Mouse (Mus musculus) lung, embryonic 15.5 days (tissue): ENCODE results near the gene Hoxd3. TPM values are rescaled to one million over a fixed set of nuclear protein-coding genes. Genes with fewer than 3 reads are reported as not detected.

Experiments used
- ATAC-seq: fragments of 200-750 bp; cut with Nextera tagmentation; 2 replicates; pipeline ENCODE4 v1.8.0; 2017; ENCODE audit warnings: moderate number of reproducible peaks, borderline replicate concordance; ENCODE audit not compliant: low FRiP score, low TSS enrichment; ENCODE audit errors: extremely low read depth
- H3K27ac ChIP-seq: fragments of 300-500 bp; sonication (generic); 2 replicates; pipeline ENCODE4 v1.5.1; 2015; ENCODE audit warnings: moderate library complexity, mild to moderate bottlenecking, inconsistent platforms
- H3K27me3 ChIP-seq: fragments of 300-500 bp; sonication (generic); 2 replicates; pipeline ENCODE4 v1.6.1; 2015; ENCODE audit warnings: inconsistent platforms
- H3K36me3 ChIP-seq: fragments of 300-500 bp; sonication (generic); 2 replicates; pipeline ENCODE4 v1.6.1; 2015; ENCODE audit warnings: inconsistent platforms
- H3K4me1 ChIP-seq: fragments of 300-500 bp; sonication (generic); 2 replicates; pipeline ENCODE4 v1.6.1; 2015; ENCODE audit warnings: inconsistent platforms
- H3K4me2 ChIP-seq: fragments of 300-500 bp; sonication (generic); 2 replicates; pipeline ENCODE4 v1.6.1; 2015; ENCODE audit warnings: inconsistent platforms, mild to moderate bottlenecking, moderate library complexity
- H3K4me3 ChIP-seq: fragments of 300-500 bp; sonication (generic); 2 replicates; pipeline ENCODE4 v1.5.1; 2015; ENCODE audit warnings: mild to moderate bottlenecking, inconsistent platforms
- H3K9ac ChIP-seq: fragments of 300-500 bp; sonication (generic); 2 replicates; pipeline ENCODE4 v1.6.1; 2015; ENCODE audit warnings: inconsistent platforms
- H3K9me3 ChIP-seq: fragments of 300-500 bp; sonication (generic); 2 replicates; pipeline ENCODE4 v1.6.1; 2016; ENCODE audit warnings: inconsistent platforms
- WGBS: fragments of 180-500 bp; shearing (Covaris S2); methylation state at CpG from one replicate; pipeline ENCODE4 v1.1.7; 2015; 5-methylcytosine and 5-hydroxymethylcytosine counted together
- polyA plus RNA-seq: library from polyadenylated mRNA; unstranded; fragments of >200 nt; fragmentation: Nextera tagmentation; extraction: Ambion mirVana; gene quantifications from 2 replicates; pipeline ENCODE4 v1.2.1, GENCODE M21; 2015

The Hoxd3 gene
- polyA plus RNA-seq, 1 experiment from 2014 or later, result 0.67 TPM

DNA sequence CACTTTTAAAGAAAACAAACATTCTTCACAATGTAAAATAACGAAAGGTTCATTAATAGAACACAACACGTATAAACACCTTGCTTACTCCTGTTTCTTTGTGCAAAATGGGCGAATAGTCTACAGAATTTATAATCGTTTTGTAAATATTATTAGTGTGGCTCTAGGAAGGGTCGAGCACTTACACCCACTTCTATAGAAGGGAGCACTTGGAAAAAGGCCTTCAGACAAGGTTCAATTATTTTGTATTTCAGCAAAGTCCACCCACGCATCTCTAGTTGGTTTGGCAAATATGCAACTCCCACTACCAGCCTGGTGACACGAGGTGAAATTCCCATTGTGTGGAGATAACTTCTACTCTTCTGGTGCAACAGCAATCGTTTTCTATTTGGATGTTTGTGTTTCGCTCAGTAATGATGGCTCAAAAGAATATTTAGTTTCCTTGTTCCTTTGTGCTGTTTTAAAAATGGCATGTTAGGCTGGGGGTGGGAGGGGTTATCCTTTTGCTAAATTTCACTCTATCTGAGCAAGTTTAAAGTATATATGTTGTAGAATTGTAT lies 36.8 kb downstream of the Hoxd3 start:
- peaks cover 100% of the 10 kb centered on the region for H3K27me3 ChIP-seq
- H3K4me3 ChIP-seq, result no peak overlapping the region
- H3K9me3 ChIP-seq, result no peaks in the 10 kb centered on the region
- no peak overlapping the region for H3K9ac ChIP-seq
- no peak for ATAC-seq
- H3K4me1 ChIP-seq, result peaks cover 16% of the 10 kb centered on the region; the same call in 1 of the 2 replicates
- H3K27ac ChIP-seq, result no peak overlapping the region
- no peak overlapping the region for H3K4me2 ChIP-seq
- 12% methylated on average over 9 of the region's 9 CpGs for WGBS
- no peaks in the 10 kb centered on the region for H3K36me3 ChIP-seq

DNA sequence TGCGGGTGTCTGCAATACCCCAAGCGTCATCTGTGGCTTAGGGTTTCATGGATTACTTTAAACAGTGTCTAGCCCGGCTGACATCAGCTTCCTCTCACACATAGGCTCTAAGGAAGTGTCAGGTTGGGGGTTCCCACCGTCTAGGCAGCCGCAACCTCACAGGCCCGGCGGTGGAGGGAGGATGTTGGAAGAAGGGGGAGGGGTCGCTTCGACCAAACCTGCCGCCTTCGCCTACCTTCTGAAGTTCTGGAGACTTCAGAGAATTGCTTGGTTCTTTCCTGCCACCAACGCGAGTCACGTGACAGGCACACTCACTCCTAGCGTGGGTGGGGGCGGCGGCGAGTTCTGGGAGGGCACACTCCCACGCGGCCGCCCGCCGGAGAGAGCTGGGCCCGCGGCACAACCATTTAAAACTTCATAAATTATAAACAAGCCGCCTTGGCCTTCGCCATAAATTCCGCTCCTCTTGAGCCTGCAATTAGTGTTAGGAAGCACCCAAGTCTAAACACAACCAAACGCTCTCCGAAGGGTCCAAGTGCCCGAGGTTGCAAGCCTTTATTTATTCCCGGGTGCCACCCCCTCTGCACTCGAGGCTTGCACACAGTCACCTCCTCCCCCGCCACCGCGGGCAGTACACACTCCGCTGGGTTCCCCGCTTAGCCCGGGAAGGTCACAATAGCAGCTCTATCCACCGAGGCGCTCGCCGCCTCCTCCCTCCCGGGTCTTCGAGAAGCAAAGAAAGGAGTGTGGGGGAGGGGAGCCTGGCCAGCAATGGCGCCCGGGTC lies 37.8 kb downstream of the Hoxd3 start:
- H3K4me2 ChIP-seq, result peak overlapping the region; percentile 42
- H3K27me3 ChIP-seq, result peaks cover 100% of the 10 kb centered on the region
- no peak overlapping the region for H3K9ac ChIP-seq
- ATAC-seq, result no peak
- no peaks in the 10 kb centered on the region for H3K36me3 ChIP-seq
- peak overlapping the region; percentile 14 for H3K4me3 ChIP-seq
- H3K27ac ChIP-seq, result no peak overlapping the region
- H3K4me1 ChIP-seq, result peaks cover 16% of the 10 kb centered on the region; the same call in 1 of the 2 replicates
- under 1% methylated on average over 47 of the region's 47 CpGs for WGBS
- H3K9me3 ChIP-seq, result no peaks in the 10 kb centered on the region

DNA sequence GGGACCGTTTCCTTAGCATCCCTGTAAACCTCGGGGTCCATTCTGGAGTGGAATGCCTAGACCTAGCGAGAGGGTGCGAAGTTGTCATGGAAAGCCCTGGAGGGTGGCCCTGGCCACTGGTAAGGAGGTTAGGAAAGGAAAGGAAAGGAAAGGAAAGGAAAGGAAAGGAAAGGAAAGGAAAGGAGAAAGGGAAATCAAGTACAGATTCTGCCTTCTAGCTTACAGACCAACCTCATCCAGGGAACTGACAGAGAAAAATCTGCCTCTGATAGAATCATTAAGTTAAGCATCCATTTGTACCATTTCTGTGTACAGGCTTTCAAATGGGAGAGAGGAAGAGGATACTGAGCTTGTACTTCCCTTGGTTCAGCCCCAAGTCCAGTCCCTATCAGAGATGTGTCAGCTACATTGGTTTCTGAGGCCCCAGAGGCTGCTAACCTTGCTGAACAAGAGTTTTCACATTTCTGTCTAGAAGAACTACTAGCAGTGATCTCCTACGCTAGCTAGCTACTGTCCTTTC lies 39.1 kb downstream of the Hoxd3 start:
- peaks cover 100% of the 10 kb centered on the region for H3K27me3 ChIP-seq
- peaks cover 16% of the 10 kb centered on the region; the same call in 1 of the 2 replicates for H3K4me1 ChIP-seq
- ATAC-seq, result no peak
- no peak overlapping the region for H3K27ac ChIP-seq
- H3K9ac ChIP-seq, result no peak overlapping the region
- 42% methylated on average over 5 of the region's 5 CpGs for WGBS
- H3K4me2 ChIP-seq, result no peak overlapping the region
- no peaks in the 10 kb centered on the region for H3K9me3 ChIP-seq
- no peak overlapping the region for H3K4me3 ChIP-seq
- no peaks in the 10 kb centered on the region for H3K36me3 ChIP-seq

DNA sequence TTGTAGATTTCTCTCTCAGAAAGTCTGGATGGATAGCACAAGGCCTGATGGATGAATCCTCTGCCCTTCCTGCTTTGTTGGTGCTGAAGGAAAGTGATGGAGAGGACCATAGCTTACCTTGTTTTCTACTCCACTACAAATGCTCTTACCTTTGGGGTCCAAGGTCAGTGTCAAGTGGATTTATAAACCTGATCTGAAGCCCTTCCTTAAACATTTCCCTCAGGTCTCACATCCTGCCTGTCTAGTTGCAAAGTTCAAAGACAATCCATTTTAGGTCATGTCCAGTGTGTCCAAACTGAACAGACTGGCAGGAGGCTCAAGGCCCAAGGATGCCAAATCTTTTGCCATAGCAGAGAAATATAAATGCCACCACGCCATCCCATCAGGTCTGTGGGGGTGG lies 40.1 kb downstream of the Hoxd3 start:
- Histone ChIP-seq H3K4me1 (peaks cover 12% of the 10 kb centered on the region; the same call in 1 of the 2 replicates), H3K9me3 (no peaks in the 10 kb centered on the region), H3K27me3 (peaks cover 100% of the 10 kb centered on the region), H3K27ac (no peak overlapping the region), H3K4me2 (no peak overlapping the region), H3K36me3 (no peaks in the 10 kb centered on the region), H3K4me3 (no peak overlapping the region), H3K9ac (no peak overlapping the region)
- no peak for ATAC-seq
- WGBS, result 71% methylated on average over 1 of the region's 1 CpGs

DNA sequence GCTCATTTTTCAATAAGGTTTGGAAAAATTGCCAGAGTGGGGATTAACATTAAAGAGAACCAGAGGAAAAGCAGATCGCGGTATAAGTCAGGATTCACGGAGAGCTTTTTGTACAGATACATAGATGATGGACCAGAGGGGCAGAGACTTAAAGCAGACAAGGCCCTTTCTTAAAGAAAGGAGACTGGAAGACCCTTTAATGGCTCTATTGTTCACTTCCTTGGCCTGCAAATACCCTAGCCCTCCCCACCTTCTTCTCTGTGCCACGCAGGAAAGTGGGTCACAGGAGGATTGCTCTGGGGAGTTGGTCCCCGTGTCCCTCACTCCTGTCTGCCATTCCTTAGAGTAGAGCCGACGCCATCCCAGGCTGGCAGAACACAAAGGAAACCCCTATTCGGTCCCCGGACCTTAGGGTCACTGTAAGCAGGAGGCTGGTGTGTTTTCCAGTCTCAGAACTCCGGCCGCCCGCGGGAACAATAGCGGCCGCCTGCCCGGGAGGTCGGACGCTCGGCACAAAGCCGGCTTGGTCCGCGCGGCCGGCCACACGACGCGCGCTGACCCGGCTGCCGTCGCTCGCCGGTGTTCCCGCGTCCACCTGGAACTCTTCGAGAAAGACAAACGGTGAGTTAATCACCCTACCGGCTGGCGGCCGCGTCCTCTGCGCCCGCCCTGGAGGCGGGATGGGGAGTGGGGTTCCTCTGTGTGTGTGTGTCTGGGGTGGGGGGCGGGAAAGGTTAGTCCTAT lies 40.9 kb downstream of the Hoxd3 start:
- Histone ChIP-seq H3K27ac (no peak overlapping the region), H3K27me3 (peaks cover 100% of the 10 kb centered on the region), H3K4me1 (peaks cover 12% of the 10 kb centered on the region; the same call in 1 of the 2 replicates), H3K36me3 (no peaks in the 10 kb centered on the region), H3K4me2 (peak overlapping the region; percentile 42), H3K9ac (no peak overlapping the region), H3K9me3 (no peaks in the 10 kb centered on the region), H3K4me3 (peak overlapping the region; percentile 14)
- no peak for ATAC-seq
- 5% methylated on average over 44 of the region's 45 CpGs for WGBS

DNA sequence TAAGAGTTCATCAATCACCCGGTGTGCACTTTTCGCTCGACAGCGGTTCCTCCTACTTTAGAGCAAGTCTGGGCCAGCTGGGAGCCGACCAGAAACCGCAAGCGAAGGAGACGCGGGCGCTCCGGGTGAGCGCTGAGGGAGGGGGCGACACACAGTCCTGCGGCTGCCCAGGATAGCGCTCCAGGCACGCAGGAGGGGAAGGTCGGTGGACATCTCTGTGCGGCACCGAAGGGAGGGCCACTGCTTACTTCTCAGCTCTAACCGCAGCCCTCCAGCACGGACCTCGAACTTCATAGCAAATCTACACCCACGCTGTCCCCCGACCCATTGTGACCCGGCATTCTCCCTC lies 41.4 kb downstream of the Hoxd3 start:
- Histone ChIP-seq H3K36me3 (no peaks in the 10 kb centered on the region), H3K4me3 (peak overlapping the region; percentile 14), H3K9me3 (no peaks in the 10 kb centered on the region), H3K9ac (no peak overlapping the region), H3K27me3 (peaks cover 100% of the 10 kb centered on the region), H3K4me1 (peaks cover 12% of the 10 kb centered on the region; the same call in 1 of the 2 replicates), H3K4me2 (peak overlapping the region; percentile 42), H3K27ac (no peak overlapping the region)
- no peak for ATAC-seq
- WGBS, result under 1% methylated on average over 25 of the region's 25 CpGs

DNA sequence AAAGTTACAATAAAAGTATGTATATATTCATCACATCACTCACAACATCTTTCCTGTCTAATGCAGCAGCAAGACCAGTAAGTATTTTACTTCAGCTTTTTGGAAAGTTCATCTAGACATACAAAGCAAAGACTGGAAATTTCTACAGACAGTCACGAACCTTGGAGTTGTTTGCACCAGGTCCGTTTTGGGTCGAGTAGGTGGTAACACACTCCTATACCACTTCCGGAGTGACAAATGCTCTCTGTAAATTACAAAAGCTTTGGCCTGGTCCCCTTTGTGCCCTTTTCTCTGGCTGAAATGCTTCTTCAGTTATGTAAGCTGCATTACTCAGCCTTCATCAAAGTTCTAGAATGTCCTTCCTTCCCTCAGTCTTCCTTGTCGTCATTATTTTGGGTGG lies 42.0 kb downstream of the Hoxd3 start:
- Histone ChIP-seq H3K4me3 (no peak overlapping the region), H3K9me3 (no peaks in the 10 kb centered on the region), H3K4me2 (no peak overlapping the region), H3K4me1 (peaks cover 12% of the 10 kb centered on the region; the same call in 1 of the 2 replicates), H3K27ac (no peak overlapping the region), H3K27me3 (peaks cover 100% of the 10 kb centered on the region), H3K36me3 (no peaks in the 10 kb centered on the region), H3K9ac (no peak overlapping the region)
- WGBS, result 31% methylated on average over 5 of the region's 5 CpGs
- ATAC-seq, result no peak

DNA sequence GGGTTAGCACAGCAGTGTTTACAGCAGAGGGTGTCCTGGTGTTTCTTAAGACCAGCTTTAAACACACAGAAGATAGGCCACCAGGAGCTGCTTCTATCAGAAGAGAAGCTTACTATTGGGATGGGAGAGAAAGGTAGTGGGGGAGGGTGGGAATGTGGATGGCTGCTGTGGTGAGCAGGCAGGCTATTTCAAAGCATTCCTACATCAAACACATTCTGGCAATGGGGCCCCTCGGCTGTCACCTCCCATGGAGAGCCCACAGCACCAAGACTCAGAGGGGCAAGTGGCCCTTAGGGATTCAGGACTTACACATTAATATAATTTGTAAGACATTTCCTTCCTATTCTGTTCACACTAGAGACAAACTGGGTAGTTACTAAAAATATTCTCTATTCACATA lies 48.4 kb downstream of the Hoxd3 start:
- H3K27ac ChIP-seq, result no peak overlapping the region
- H3K4me1 ChIP-seq, result peaks cover 14% of the 10 kb centered on the region
- no peaks in the 10 kb centered on the region for H3K9me3 ChIP-seq
- H3K4me3 ChIP-seq, result no peak overlapping the region
- no peak overlapping the region for H3K4me2 ChIP-seq
- no peak overlapping the region for H3K9ac ChIP-seq
- no peak for ATAC-seq
- 0% methylated on average over 1 of the region's 1 CpGs for WGBS
- no peaks in the 10 kb centered on the region for H3K36me3 ChIP-seq
- peaks cover 94% of the 10 kb centered on the region for H3K27me3 ChIP-seq

DNA sequence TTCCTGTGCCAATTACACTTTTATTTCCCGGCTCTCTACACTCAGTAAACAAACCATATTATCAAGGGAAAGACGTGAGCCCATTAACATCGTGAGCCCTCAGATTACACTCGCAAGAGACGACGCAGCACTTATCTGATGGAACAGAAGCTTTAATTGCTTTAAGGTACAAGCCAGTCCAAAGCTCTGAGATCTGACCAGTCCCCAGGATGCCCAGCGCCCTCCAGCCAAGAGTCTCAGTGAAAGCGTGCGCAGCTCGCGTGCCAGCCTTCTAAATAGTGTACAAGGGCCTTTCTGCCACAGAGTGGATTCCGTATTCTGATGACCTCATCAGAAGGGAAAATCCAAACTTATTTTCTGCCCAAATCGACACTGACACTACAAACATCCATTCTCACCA lies 50.2 kb downstream of the Hoxd3 start:
- peaks cover 14% of the 10 kb centered on the region for H3K4me1 ChIP-seq
- no peak overlapping the region for H3K9ac ChIP-seq
- peak overlapping the region; percentile 46; the same call in 1 of the 2 replicates for H3K4me3 ChIP-seq
- no peak for ATAC-seq
- 5% methylated on average over 13 of the region's 13 CpGs for WGBS
- no peak overlapping the region for H3K27ac ChIP-seq
- peaks cover 94% of the 10 kb centered on the region for H3K27me3 ChIP-seq
- H3K9me3 ChIP-seq, result no peaks in the 10 kb centered on the region
- H3K36me3 ChIP-seq, result no peaks in the 10 kb centered on the region
- H3K4me2 ChIP-seq, result no peak overlapping the region; the same call in 1 of the 2 replicates

DNA sequence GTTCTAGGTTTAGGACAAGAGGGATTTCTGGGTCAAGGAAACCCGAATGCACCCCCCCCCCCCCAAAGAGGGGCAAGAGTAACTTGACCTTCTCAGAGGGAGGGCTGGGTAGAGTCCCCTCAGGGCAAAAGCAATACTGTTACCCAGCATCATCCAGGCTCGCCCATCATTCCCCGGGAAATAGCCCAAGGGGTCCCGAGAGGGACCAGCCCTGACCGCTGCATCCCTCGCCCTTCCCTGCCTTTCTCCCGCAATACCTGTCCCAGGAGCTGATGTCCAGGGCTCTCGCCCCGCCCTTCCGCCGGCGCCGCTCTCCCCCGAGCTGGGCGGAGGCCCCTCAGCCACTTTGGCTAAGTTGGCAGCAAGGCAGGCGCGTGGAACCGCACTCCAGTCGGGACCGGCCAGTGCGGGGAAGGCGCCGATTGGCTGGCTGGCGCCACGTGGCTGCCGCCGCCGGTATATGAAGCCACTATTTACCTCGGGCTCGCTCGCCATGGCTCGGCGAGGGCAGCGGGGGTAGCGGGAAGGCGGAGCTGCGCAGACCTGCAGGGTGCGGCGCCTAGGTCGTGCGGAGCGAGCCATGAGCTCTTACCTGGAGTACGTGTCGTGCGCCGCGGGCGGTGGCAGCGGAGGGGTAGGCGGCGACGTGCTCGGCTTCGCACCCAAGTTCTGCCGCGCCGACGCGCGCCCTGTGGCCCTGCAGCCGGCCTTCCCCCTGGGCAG lies 51.0 kb downstream of the Hoxd3 start, which contains the start of gene Hoxd1:
Hoxd1 (plus strand) TSS at position 459 of the 723 bp plus-strand sequence.
- peaks cover 91% of the 10 kb centered on the region for H3K27me3 ChIP-seq
- H3K4me3 ChIP-seq, result peak within 1 kb of the TSS; percentile 46
- H3K9me3 ChIP-seq, result no peaks in the 10 kb centered on the region
- H3K4me2 ChIP-seq, result peak within 1 kb of the TSS; percentile 95
- ATAC-seq, result peak; percentile 76; the same call in 1 of the 2 replicates
- no peak within 1 kb of the TSS for H3K27ac ChIP-seq
- H3K9ac ChIP-seq, result no peak within 1 kb of the TSS
- under 1% methylated on average over 61 of the region's 61 CpGs for WGBS
- H3K36me3 ChIP-seq, result no peaks in the 10 kb centered on the region
- peaks cover 14% of the 10 kb centered on the region for H3K4me1 ChIP-seq

DNA sequence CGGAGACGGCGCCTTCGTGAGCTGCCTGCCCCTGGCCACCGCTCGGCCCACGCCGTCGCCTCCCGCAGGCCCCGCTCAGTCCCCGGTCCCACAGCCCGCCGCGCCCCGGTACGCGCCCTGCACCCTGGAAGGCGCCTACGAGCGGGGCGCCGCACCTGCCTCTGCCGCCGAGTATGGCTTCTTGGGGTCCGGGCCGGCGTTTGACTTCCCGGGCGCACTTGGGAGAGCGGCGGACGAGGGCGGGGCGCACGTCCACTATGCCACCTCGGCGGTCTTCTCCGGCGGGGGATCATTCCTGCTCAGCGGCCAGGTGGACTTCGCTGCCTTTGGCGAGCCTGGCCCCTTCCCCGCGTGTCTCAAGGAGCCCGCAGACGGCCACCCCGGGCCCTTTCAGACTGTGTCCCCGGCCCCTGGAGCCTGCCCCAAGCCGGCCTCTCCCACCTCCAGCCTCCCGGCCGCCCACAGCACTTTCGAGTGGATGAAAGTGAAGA lies 51.6 kb downstream of the Hoxd3 start:
- H3K4me3 ChIP-seq, result peak overlapping the region; percentile 46
- H3K9ac ChIP-seq, result no peak overlapping the region
- peak; percentile 46 for ATAC-seq
- H3K27ac ChIP-seq, result no peak overlapping the region
- no peaks in the 10 kb centered on the region for H3K9me3 ChIP-seq
- peaks cover 14% of the 10 kb centered on the region for H3K4me1 ChIP-seq
- WGBS, result under 1% methylated on average over 52 of the region's 53 CpGs
- H3K36me3 ChIP-seq, result no peaks in the 10 kb centered on the region
- H3K27me3 ChIP-seq, result peaks cover 87% of the 10 kb centered on the region
- H3K4me2 ChIP-seq, result peak overlapping the region; percentile 95
